Mouse (Mus musculus): Measurements from ENCODE around the gene Macrod2.

DNA sequence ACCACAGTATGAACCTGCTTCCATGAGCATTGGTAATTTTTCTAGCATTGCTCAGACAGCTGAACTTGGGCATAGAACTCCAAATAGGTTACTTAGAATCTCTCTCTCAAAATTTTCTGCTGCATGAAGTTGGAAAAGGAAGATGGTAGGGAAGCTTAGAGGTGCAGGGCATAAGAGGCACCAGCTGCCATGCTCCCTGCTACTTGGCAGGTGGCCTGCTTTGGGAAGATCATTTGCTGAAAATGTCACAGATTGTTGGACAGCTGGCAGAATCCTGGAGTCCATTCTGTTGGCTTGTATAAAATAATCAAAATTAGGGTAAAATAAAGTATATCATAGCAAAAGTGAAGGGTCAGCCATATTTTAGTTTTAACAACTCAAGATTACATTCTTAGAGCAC, 1425.7 kb downstream of the Macrod2 start:
- no peak for TF ChIP-seq EP300 (IDR thresholded peaks at IDR 0.05; ENCODE audit: low read depth)
- TF ChIP-seq CTCF (IDR thresholded peaks at IDR 0.05; ENCODE audit: low read depth): no peak
